Mouse (Mus musculus) E14TG2a.4 (cell line): ENCODE measurements around the gene Ung.

Experiments used
- H3K27me3 ChIP-seq: 2 replicates; pipeline ENCODE4 v1.6.1; 2014; ENCODE audit warnings: low read length, control low read depth; ENCODE audit not compliant: insufficient read depth
- H3K36me3 ChIP-seq: 2 replicates; pipeline ENCODE4 v1.6.1; 2014; ENCODE audit warnings: low read length, control low read depth; ENCODE audit not compliant: insufficient read depth
- H3K4me1 ChIP-seq: replicated peaks from 2 replicates; pipeline ENCODE4 v1.6.1; 2014; ENCODE audit warnings: low read depth, low read length, control low read depth
- H3K4me3 ChIP-seq: replicated peaks from 2 replicates; pipeline ENCODE4 v1.5.1; 2014; ENCODE audit warnings: mild to moderate bottlenecking, low read length
- H3K9me3 ChIP-seq: 2 replicates; pipeline ENCODE4 v1.6.1; 2014; ENCODE audit warnings: low read length, control low read depth
- CTCF ChIP-seq: conservative IDR thresholded peaks from 2 replicates; pipeline ENCODE4 v1.5.1; 2014; ENCODE audit warnings: low read length
- NANOG ChIP-seq: IDR thresholded peaks from 2 replicates; pipeline ENCODE4 v1.6.1; 2014; ENCODE audit warnings: borderline replicate concordance, low read length, mixed read lengths
- POU5F1 ChIP-seq: IDR thresholded peaks from 2 replicates; pipeline ENCODE4 v1.6.1; 2014; ENCODE audit warnings: low read length, borderline replicate concordance

Gene Ung

DNA sequence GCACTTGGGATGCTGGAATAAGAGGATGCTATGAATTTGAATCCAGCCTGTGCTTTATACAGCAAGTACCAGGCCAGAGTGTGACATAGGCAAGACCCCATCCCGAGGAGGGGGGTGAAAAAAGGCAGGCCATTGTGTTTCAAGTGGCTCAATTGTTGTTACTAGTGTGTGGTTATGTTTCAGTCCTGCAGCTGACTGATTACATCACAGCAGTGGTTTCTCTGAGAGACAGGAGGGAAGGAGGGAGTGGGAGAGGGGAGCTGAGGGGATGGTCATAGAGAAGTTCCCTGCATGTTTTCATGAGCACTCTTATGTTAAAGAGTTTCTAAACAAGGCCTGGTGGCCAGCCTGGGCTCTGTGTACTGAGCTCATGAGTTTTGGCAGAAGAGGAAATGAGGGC, 27.4 kb upstream of the Ung start:
- TF ChIP-seq NANOG (no peak), POU5F1 (no peak), CTCF (no peak)
- H3K4me3 ChIP-seq = no peak overlapping the region
- peaks cover 4% of the 10 kb centered on the region; the same call in 1 of the 2 replicates for H3K27me3 ChIP-seq
- H3K4me1 ChIP-seq = peaks cover 26% of the 10 kb centered on the region
- no peaks in the 10 kb centered on the region for H3K9me3 ChIP-seq
- H3K36me3 ChIP-seq = peaks cover 41% of the 10 kb centered on the region

DNA sequence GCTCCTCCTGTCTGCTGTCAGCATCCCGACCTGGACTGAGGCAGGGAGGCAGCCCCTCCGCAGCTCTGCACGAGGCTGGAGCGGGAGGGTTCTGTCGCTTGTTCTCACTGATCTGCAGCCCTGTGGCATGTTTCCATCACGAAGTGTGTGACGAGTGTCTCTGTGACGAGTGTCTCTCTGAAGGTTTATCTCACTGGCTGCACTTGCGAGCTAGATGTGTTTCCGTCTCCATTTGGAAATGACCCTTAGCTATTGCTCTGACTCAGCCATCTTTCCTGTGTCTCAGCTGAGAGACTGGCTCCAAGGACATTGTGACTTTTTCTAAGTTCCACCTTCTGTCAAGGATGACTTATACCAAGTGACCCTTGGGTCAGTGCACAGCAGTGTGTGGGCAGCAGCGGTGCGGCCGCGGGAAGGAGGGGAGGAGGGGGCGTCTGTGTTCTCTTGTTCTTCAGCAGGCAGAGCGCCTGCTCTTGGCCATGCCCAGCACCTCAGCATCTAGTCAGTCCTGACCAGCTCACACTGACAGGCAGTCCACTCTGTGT, 23.7 kb upstream of the Ung start:
- Histone ChIP-seq H3K27me3 (no peaks in the 10 kb centered on the region), H3K9me3 (0 out of 2 replicates have a peak, but pooled peaks cover 5% of the 10 kb centered on the region), H3K4me1 (peaks cover 24% of the 10 kb centered on the region), H3K4me3 (no peak overlapping the region), H3K36me3 (peaks cover 77% of the 10 kb centered on the region)
- TF ChIP-seq CTCF = no peak
- no peak for TF ChIP-seq NANOG
- TF ChIP-seq POU5F1 = no peak

DNA sequence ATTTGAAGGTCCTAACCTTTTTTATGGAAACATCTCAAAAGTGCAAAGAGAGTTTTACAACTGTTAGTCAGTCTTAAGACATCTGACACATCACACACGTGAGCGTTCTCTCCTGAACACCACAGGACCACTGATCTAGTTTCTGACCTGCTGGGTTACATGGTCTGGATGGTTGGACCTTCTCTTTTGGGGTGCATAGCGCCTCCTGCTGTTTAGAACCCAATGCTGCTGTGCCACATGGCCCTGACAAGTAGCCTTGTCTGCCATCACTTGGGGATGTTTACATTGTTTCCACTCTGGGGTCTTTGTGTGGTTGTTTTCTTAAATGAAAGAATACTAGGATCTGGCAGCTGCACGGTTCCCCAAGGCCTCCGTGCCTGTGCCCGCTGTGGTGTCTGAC, 16.9 kb upstream of the Ung start:
- TF ChIP-seq POU5F1 (no peak), CTCF (peak; percentile 69), NANOG (no peak)
- no peaks in the 10 kb centered on the region for H3K27me3 ChIP-seq
- H3K4me1 ChIP-seq = peaks cover 48% of the 10 kb centered on the region
- H3K36me3 ChIP-seq = peaks cover 84% of the 10 kb centered on the region
- H3K4me3 ChIP-seq = no peak overlapping the region
- H3K9me3 ChIP-seq = 0 out of 2 replicates have a peak, but pooled peaks cover 5% of the 10 kb centered on the region

GRCm38 (mm10) chr5:114115030-114115429, 15.2 kb upstream of the Ung start:
- Histone ChIP-seq H3K36me3 (peaks cover 82% of the 10 kb centered on the region), H3K4me1 (peaks cover 58% of the 10 kb centered on the region), H3K4me3 (no peak overlapping the region), H3K27me3 (no peaks in the 10 kb centered on the region), H3K9me3 (no peaks in the 10 kb centered on the region)
- TF ChIP-seq CTCF = no peak

GRCm38 (mm10) chr5:114116586-114116985, 13.6 kb upstream of the Ung start:
- Histone ChIP-seq H3K4me3 (no peak overlapping the region), H3K36me3 (peaks cover 81% of the 10 kb centered on the region), H3K9me3 (no peaks in the 10 kb centered on the region), H3K27me3 (no peaks in the 10 kb centered on the region), H3K4me1 (peaks cover 66% of the 10 kb centered on the region)
- TF ChIP-seq CTCF (no peak), NANOG (no peak), POU5F1 (no peak)

DNA sequence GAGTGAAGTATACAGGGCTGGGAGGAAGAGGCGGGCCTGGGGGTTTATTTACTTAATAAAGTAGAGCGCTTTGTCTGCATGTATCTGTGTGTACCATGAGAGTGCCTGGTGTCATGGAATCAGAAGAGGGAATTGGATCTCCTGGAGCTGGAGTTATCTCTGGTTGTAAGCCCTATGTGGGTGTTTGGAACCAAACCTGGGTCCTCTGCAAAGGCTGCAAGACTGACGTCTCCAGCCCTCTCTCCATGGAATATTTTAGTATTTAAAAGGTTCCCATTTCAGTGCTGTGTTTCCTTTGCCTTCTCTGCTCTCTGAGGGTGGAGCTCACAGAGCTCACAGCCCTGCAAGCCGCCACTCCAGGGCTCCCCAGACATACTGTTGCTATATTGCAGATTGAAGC, 10.4 kb upstream of the Ung start:
- peaks cover 78% of the 10 kb centered on the region for H3K4me1 ChIP-seq
- TF ChIP-seq POU5F1 (no peak), NANOG (no peak), CTCF (no peak)
- H3K36me3 ChIP-seq = peaks cover 91% of the 10 kb centered on the region
- no peaks in the 10 kb centered on the region for H3K9me3 ChIP-seq
- no peaks in the 10 kb centered on the region for H3K27me3 ChIP-seq
- peak overlapping the region; percentile 41 for H3K4me3 ChIP-seq

GRCm38 (mm10) chr5:114126008-114126407, 4.2 kb upstream of the Ung start:
- Histone ChIP-seq H3K4me3 (peak overlapping the region; percentile 94), H3K36me3 (peaks cover 53% of the 10 kb centered on the region), H3K27me3 (no peaks in the 10 kb centered on the region), H3K9me3 (no peaks in the 10 kb centered on the region), H3K4me1 (peaks cover 80% of the 10 kb centered on the region)
- TF ChIP-seq NANOG (no peak), CTCF (no peak), POU5F1 (no peak)

GRCm38 (mm10) chr5:114126499-114127244, 3.5 kb upstream of the Ung start:
- Histone ChIP-seq H3K9me3 (no peaks in the 10 kb centered on the region), H3K4me3 (peak overlapping the region; percentile 94), H3K4me1 (peaks cover 77% of the 10 kb centered on the region), H3K27me3 (no peaks in the 10 kb centered on the region), H3K36me3 (peaks cover 47% of the 10 kb centered on the region)
- no peak for TF ChIP-seq CTCF
- TF ChIP-seq NANOG = no peak
- TF ChIP-seq POU5F1 = no peak
